Mouse (Mus musculus) heart, adult 9 months (tissue): Measurements from ENCODE around the gene Fam111a.
"Not testable (repeated sequence)": the region's sequence is repeated elsewhere in the genome, so short reads cannot be mapped to it uniquely, and the experiment has no call there.

ENCODE experiments used
- DNase-seq, 2 experiments: peaks; one replicate each; pipeline ENCODE4 v3.0.0; 2022; ENCODE audit warnings: low spot score in 2 of 2

Gene Fam111a

GRCm38 (mm10) chr19:12545440-12545839, at the start of gene Fam111a:
Gene Fam111a, plus strand, starts transcription at chr19:12545740.
- not testable (repeated sequence) for DNase-seq

- DNase-seq: peak in 1 of 2 experiments; percentile 37
Observed at GRCm38 (mm10) chr19:12496241-12496640, 49.3 kb upstream of the Fam111a start.

GRCm38 (mm10) chr19:12497909-12498308, 47.6 kb upstream of the Fam111a start:
- no peak for DNase-seq

GRCm38 (mm10) chr19:12498321-12498720, 47.2 kb upstream of the Fam111a start:
- no peak for DNase-seq

GRCm38 (mm10) chr19:12498941-12499340, 46.6 kb upstream of the Fam111a start:
- DNase-seq: no peak

GRCm38 (mm10) chr19:12499485-12499884, 46.1 kb upstream of the Fam111a start:
- no peak for DNase-seq

GRCm38 (mm10) chr19:12500124-12500523, 45.4 kb upstream of the Fam111a start:
- peak; percentile 63 to 65 for DNase-seq

GRCm38 (mm10) chr19:12500881-12501311, 44.6 kb upstream of the Fam111a start:
- DNase-seq: no peak

GRCm38 (mm10) chr19:12501370-12502347, 43.9 kb upstream of the Fam111a start, which contains the start of gene Dtx4:
Gene Dtx4, minus strand, starts transcription at chr19:12501454.
- DNase-seq: peak; percentile 83 to 92

- DNase-seq: no peak
Observed at GRCm38 (mm10) chr19:12502756-12503155, 42.8 kb upstream of the Fam111a start.

GRCm38 (mm10) chr19:12514621-12515020, 30.9 kb upstream of the Fam111a start:
- DNase-seq: no peak

- DNase-seq: peak; percentile 25 to 61
Observed at GRCm38 (mm10) chr19:12517671-12518540, 27.6 kb upstream of the Fam111a start.

GRCm38 (mm10) chr19:12518541-12518890, 27.0 kb upstream of the Fam111a start:
- DNase-seq: no peak

- DNase-seq: no peak
Observed at GRCm38 (mm10) chr19:12523377-12523776, 22.2 kb upstream of the Fam111a start.

- no peak for DNase-seq
Observed at GRCm38 (mm10) chr19:12537168-12537567, 8.4 kb upstream of the Fam111a start.

- no peak for DNase-seq
Observed at GRCm38 (mm10) chr19:12539975-12540374, 5.6 kb upstream of the Fam111a start.

GRCm38 (mm10) chr19:12540727-12541126, 4.8 kb upstream of the Fam111a start:
- DNase-seq: no peak

GRCm38 (mm10) chr19:12541644-12542043, 3.9 kb upstream of the Fam111a start:
- no peak for DNase-seq

GRCm38 (mm10) chr19:12549166-12549565, 3.6 kb downstream of the Fam111a start:
- DNase-seq: peak in 1 of 2 experiments; percentile 11

GRCm38 (mm10) chr19:12550005-12550942, 4.7 kb downstream of the Fam111a start:
- no peak for DNase-seq

GRCm38 (mm10) chr19:12556293-12556692, 10.8 kb downstream of the Fam111a start:
- no peak for DNase-seq
